8 mouse cellular contexts compared by ENCODE assay signal in the genomic region with DNA sequence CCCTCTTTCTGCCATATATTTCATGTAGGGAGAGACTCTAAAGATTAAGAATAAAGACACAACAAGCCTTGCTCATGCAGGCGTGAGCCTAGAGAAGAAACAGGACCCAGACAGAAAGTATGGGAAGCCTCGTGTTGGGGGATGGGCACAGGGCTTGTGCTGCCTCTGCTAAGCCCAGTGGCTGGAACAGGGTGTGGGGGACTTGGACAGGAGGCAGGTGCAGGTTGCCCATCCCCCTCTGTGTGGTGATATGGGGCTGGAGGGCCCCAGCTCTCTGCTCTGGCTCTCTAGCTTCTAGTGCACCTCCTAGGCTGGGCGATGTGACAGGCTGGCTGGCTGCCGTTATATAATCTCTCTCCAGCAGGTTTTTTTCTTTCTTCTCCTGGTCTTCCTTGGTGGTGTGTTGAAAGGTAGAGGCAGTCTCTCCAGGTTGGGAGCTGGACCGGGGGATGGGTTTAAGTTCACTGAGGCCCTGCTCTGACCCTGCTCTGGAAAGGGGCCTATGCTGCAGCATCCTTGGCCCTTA. TPM values are rescaled to one million over a fixed set of nuclear protein-coding genes. Genes with fewer than 3 reads are reported as not detected.
DNase-seq lines count a peak whose midpoint lies in the region; ATAC-seq lines count a peak whose summit lies in the region.

No protein-coding gene starts in this region.

- 18% methylated on average over 5 of the region's 5 CpGs for WGBS in intestine, embryonic 16.5 days
- 4% methylated on average over 5 of the region's 5 CpGs for WGBS in liver, embryonic 13.5 days (ENCODE audit: insufficient replicate concordance)
- WGBS in neural tube, embryonic 14.5 days = 22% methylated on average over 5 of the region's 5 CpGs

- no peaks in the 10 kb centered on the region for H3K27me3 ChIP-seq in intestine, embryonic 16.5 days (replicated peaks; ENCODE audit: control insufficient read depth, insufficient read depth, low read length)
- H3K27me3 ChIP-seq in liver, embryonic 13.5 days = no peaks in the 10 kb centered on the region
- H3K27me3 ChIP-seq in neural tube, embryonic 14.5 days (ENCODE audit: control insufficient read depth, insufficient read depth, low read length) = peaks cover 4% of the 10 kb centered on the region

- peak overlapping the region; percentile 90 for H3K4me3 ChIP-seq in intestine, embryonic 16.5 days (ENCODE audit: low read length)
- H3K4me3 ChIP-seq in liver, embryonic 13.5 days (replicated peaks) = peak overlapping the region; percentile 86
- H3K4me3 ChIP-seq in neural tube, embryonic 14.5 days (ENCODE audit: low read depth, low read length) = peak overlapping the region; percentile 87

- no peaks in the 10 kb centered on the region for H3K36me3 ChIP-seq in intestine, embryonic 16.5 days (ENCODE audit: control insufficient read depth, insufficient read depth, low read length)
- 0 out of 2 replicates have a peak, but pooled peaks cover 6% of the 10 kb centered on the region for H3K36me3 ChIP-seq in liver, embryonic 13.5 days
- no peaks in the 10 kb centered on the region for H3K36me3 ChIP-seq in neural tube, embryonic 14.5 days (ENCODE audit: control insufficient read depth, insufficient read depth, low read length)

- no peak for ATAC-seq in intestine, embryonic 16.5 days
- ATAC-seq in liver, embryonic 13.5 days (ENCODE audit: low read depth) = peak; percentile 42
- ATAC-seq in neural tube, embryonic 14.5 days (ENCODE audit: low read depth) = no peak
- ATAC-seq in activated CD4-positive, CD25-positive, alpha-beta regulatory T cell, adult 4 months = no peak

- H3K4me2 ChIP-seq in intestine, embryonic 16.5 days (ENCODE audit: low read depth, low read length) = peak overlapping the region; percentile 79
- peak overlapping the region; percentile 99 for H3K4me2 ChIP-seq in liver, embryonic 13.5 days
- H3K4me2 ChIP-seq in neural tube, embryonic 14.5 days (ENCODE audit: low read depth, low read length) = peak overlapping the region; percentile 70

- peaks cover 78% of the 10 kb centered on the region for H3K4me1 ChIP-seq in intestine, embryonic 16.5 days (ENCODE audit: control insufficient read depth, insufficient read depth, low read length)
- H3K4me1 ChIP-seq in liver, embryonic 13.5 days (replicated peaks) = peaks cover 95% of the 10 kb centered on the region
- H3K4me1 ChIP-seq in neural tube, embryonic 14.5 days (ENCODE audit: control insufficient read depth, insufficient read depth, low read length) = peaks cover 47% of the 10 kb centered on the region

- peak; percentile 48 to 74 for DNase-seq in layer of hippocampus, adult 18-20 months (ENCODE audit: low spot score in 2 of 2)
- DNase-seq in layer of hippocampus, adult 8-10 months (ENCODE audit: low spot score in 2 of 2) = no peak
- DNase-seq in cerebellum, adult 9-10 months = peak; percentile 86
- peak; percentile 49 for DNase-seq in gastrocnemius, postnatal 10 days
- DNase-seq in liver, embryonic 13.5 days = peak; percentile 67

- H3K9me3 ChIP-seq in intestine, embryonic 16.5 days (ENCODE audit: control insufficient read depth, low read length) = no peaks in the 10 kb centered on the region
- H3K9me3 ChIP-seq in liver, embryonic 13.5 days (replicated peaks) = no peaks in the 10 kb centered on the region
- no peaks in the 10 kb centered on the region for H3K9me3 ChIP-seq in neural tube, embryonic 14.5 days (ENCODE audit: control insufficient read depth, low read length)

- H3K9ac ChIP-seq in intestine, embryonic 16.5 days (ENCODE audit: low read depth, low read length) = peak overlapping the region; percentile 93
- peak overlapping the region; percentile 90 for H3K9ac ChIP-seq in liver, embryonic 13.5 days
- peak overlapping the region; percentile 46 for H3K9ac ChIP-seq in neural tube, embryonic 14.5 days (replicated peaks; ENCODE audit: low read depth, low read length)

- peak overlapping the region; percentile 100 for H3K27ac ChIP-seq in intestine, embryonic 16.5 days (ENCODE audit: low read length)
- peak overlapping the region; percentile 97 for H3K27ac ChIP-seq in liver, embryonic 13.5 days
- H3K27ac ChIP-seq in neural tube, embryonic 14.5 days (ENCODE audit: low read depth, low read length) = peak overlapping the region; percentile 96; the same call in 1 of the 2 replicates

RNA-seq across cellular contexts. Expression of gene Mef2d, which starts 1.9 kb away (rescaled TPM):
- 100 to 1,000 TPM; 194 to 205 TPM for total RNA-seq in layer of hippocampus, adult 18-20 months (2021)
- 100 to 1,000 TPM; 189 to 206 (median 196) TPM for total RNA-seq in layer of hippocampus, adult 8-10 months (2022)
- total RNA-seq in gastrocnemius, postnatal 10 days (2021) = 100 to 1,000 TPM; 148 to 163 TPM
- 13.7 and 23.2 TPM in 2 replicates for polyA plus RNA-seq in intestine, embryonic 16.5 days (2015; fragmentation: Nextera tagmentation; extraction: Ambion mirVana)
- 5.5 and 7.5 TPM in 2 replicates for polyA plus RNA-seq in liver, embryonic 13.5 days (2015; fragmentation: Nextera tagmentation; extraction: Ambion mirVana)
- 19.6 and 20.4 TPM in 2 replicates for polyA plus RNA-seq in neural tube, embryonic 14.5 days (2014; fragmentation: Nextera tagmentation; extraction: Ambion mirVana)
- 10 to 100 TPM; 24.3 to 24.5 TPM for polyA plus RNA-seq in activated CD4-positive, CD25-positive, alpha-beta regulatory T cell, adult 4 months (2017; shearing (Covaris generic))

Comparison
In these comparisons a context has a peak if more than half of its experiments do, and no peak if none do; other contexts are left out.
1. DNase-seq: peak in layer of hippocampus, adult 18-20 months (2 of 2), cerebellum, adult 9-10 months (single experiment), gastrocnemius, postnatal 10 days (single experiment) and liver, embryonic 13.5 days (single experiment); none in layer of hippocampus, adult 8-10 months (0 of 2).
2. Peak in every context shown above with its lines, with median percentiles within 50 percentile points of each other: H3K27ac ChIP-seq, H3K4me2 ChIP-seq, H3K4me3 ChIP-seq and H3K9ac ChIP-seq.